Mouse (Mus musculus): ENCODE data around the gene Itgae.

The Itgae gene

DNA sequence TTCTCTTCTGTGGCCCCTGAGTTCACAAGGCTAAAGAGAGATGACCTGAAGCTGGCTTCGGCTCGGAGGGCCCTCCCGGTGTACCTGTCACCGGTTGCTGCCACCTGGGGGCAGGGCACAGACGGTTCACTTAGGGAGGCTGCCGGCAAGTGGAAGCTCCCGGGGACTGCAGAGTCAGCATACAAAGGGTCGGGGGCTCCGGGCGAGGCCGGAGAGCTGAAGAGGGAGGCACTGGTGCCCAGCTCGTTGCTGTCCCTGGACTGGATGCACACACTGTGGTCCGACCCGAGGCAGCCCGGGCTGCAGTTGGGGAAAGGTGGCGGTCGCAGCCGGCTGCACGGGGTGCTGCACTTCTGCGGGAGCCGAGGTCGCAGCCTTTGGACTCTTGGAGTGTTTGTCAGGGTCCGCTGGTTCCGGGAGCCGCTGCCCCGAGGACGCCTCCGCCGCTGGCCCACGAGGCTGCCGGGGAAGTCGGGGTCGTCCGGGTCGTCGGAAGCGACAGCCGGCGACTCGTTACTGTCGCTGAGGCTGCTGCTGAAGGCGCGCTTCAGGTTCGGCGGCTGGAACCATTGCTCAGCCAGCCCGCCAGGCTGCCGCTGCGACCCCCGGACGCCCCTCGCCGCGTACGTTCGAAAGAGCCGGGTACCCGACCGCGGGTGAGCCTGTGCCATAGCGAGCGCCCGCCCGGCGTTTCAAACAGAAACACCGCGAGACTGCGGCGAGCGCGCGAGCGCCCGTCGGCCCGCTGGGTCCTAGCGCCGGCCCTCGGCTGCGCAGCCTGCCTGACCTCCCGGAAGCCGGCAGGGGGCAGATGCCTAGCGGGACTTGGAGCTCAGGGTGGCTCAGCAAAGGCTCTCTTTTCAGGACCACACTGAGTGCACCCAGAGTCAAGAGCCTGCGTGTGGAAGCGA, 47.5 kb downstream of the Itgae start, which contains the start of gene Haspin:
Haspin (minus strand) TSS at position 704 of the 911 bp plus-strand sequence.
- in situ Hi-C loops (cut with MboI; ENCODE audit: unreplicated experiment in 2 of 2) = loop anchor here in 1 of 2 experiments (5.0 to 25.0 kb wide), 2 partner anchors 34 to 1399 kb away; no protein-coding TSS in a partner anchor

DNA sequence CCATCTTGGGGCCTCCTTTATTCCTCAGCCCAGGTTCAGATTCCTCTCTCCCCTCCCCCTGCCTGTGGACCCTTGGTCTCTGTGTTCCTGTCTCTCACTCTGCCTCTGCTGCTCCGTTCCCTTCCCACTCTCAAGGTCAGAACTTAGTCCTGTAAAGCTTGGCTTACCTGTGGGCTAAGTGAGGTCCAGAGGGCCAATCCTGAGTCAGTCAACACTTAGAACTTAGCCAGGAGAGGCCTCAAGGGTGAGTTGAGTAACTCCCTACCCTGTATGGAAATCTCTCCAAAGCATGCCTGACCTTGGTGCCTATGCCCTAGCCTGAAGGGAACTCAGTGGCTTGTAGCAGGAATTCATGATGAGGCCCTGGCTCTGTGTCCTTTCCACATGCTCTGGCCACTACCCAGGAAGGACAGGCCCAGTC, 53.9 kb downstream of the Itgae start:
- in situ Hi-C loops (cut with MboI; ENCODE audit: unreplicated experiment in 2 of 2) = loop anchor here (5.0 to 25.0 kb wide), 3 partner anchors 1228 to 1393 kb away; no protein-coding TSS in a partner anchor

DNA sequence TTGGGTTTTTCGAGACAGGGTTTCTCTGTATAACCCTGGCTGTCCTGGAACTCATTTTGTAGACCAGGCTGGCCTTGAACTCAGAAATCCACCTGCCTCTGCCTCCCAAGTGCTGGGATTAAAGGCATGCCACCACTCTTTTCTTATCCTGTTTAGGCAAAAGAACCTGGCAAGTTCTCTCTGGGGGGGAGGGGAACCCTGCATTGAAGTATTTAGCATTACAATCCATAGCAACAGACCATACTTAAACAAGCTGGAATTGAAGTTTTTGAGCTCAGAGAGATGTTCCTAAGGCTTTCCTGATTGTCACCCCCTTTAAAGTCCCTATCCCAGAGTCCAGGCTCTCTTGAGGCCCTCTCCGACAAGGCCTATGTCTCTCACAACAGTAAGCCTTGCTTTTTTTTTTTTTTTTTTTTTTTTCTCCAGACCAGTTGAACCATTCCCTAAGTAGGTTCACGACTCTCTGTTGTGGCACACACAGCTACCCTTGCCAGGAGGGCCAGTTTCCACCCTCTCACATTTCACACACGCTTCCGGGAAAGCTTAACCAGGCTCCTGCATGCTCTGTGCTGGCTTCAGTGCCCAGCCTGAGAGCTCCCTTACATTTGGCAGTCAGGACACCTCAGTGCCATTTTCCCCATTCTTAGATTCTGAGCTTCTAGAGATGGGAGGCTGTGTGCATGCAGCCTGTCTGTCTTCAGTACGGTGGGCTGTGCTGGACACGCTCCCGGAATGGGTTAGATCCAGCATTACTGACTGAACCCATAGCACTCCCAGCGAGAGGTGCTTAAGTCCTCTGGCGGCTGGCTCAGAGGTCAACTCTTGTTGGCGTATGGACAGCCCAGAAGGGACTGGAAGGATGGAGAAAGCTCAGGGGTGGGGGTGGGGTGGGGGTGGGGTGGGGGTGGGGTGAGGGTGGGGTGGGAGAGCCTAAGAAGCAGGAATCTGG, 55.9 kb downstream of the Itgae start:
- in situ Hi-C loops (cut with MboI; ENCODE audit: unreplicated experiment in 2 of 2) = loop anchor here in 1 of 2 experiments (10.0 to 25.0 kb wide), 2 partner anchors 1229 to 1391 kb away; no protein-coding TSS in a partner anchor

DNA sequence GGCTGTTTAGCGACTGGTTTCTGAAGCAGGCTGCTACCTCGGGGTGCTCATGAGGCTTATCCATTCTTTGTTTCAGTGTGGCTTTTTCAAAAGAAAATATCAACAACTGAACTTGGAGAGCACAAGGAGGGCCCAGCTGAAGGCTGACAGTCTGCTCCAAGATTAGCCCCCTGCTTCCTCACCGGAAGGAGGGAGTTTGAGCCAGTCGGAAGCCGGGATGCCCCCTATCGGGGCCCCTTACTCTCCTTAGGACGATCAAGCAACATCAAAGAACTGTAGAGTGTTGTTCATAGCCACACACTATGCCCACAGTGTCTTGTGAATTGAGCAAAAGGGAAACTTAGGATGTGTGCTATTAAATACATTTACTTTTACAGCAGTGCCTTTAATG, 56.6 kb downstream of the Itgae start:
- in situ Hi-C loops (cut with MboI; ENCODE audit: unreplicated experiment in 2 of 2) = loop anchor here in 1 of 2 experiments (10.0 to 25.0 kb wide), 2 partner anchors 1228 to 1390 kb away; no protein-coding TSS in a partner anchor

DNA sequence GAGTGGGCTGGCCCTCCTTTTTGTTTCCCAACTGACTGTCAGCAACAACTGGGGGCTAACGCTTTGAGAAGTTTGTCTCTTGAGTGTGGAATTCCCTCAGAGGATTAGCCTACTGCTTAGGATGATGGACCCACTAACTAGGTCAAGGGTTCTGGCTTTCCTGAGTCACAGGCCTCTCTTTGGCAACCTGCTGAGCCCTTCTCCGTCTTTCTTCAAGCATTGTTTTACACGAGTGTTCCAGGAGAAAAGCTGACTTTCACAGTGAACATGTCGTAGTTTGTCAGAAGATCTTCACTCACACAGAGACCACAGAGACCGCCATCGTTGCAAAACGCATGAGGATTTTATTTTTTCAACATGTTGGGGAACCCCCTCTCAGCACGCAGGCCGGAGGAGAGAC, 57.8 kb downstream of the Itgae start:
- in situ Hi-C loops (cut with MboI; ENCODE audit: unreplicated experiment in 2 of 2) = loop anchor here in 1 of 2 experiments (10.0 to 25.0 kb wide), 2 partner anchors 1227 to 1389 kb away; no protein-coding TSS in a partner anchor

DNA sequence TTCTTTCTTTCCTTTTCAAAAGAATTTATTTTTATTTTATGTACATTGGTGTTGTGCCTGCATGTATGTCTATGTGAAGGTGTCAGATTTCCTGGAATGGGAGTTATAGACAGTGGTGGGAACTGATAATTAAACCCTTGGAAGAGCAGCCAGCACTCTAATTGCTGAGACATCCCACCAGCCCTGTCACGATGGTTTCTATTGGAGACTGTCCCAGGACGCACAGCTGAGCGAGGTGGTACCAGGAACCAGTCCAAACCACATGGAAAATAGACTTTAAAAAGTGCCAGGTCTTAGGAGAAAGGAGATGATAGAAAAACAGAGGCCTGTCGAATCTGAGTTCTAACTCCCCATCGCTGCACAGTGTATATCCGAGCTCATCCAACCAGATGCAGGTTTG, 64.7 kb downstream of the Itgae start:
- in situ Hi-C loops (cut with MboI; ENCODE audit: unreplicated experiment in 2 of 2) = no loop called here

DNA sequence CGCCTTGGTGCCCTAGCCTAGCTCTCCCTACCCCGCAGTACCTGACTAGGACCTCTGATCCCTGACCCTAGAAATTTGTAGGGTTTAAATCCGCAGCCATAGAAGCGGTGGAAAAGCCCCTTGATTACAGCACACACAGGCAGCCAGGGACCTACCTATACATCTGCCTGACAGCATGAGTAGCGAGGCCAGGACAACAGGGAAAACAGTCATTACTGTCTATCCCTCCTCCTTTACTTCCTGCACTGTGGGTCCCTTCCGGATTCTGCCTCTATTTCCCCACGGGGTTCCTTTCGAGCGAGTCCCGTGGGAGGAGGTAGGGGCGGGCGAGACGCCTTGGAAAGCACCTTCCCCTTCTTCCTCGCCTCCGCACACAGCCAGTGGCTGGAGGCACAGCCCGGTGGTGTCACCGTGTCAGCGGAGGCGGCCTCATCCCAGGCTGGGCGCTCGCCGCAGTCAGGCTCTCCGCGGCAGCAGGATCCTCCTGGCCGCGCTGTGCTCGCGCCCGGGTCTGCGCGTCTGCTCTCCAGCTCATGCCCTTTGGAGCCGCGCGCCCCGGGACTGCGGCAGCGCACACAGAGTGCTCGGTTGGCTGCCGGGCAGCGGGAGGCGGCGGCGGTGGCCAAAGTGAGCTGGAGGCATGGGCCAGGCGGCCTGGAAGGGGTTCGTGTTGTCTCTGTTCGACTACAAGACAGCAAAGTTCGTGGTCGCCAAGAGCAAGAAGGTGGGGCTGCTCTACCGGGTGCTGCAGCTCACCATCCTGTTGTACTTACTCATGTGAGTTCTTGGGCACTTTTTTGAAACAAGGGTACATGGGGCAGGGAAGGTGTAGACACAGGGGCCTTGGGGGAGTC, 69.8 kb downstream of the Itgae start, which contains the start of gene P2rx5:
P2rx5 (plus strand) TSS at position 465 of the 854 bp plus-strand sequence.
- in situ Hi-C loops (cut with MboI; ENCODE audit: unreplicated experiment in 2 of 2) = no loop called here

DNA sequence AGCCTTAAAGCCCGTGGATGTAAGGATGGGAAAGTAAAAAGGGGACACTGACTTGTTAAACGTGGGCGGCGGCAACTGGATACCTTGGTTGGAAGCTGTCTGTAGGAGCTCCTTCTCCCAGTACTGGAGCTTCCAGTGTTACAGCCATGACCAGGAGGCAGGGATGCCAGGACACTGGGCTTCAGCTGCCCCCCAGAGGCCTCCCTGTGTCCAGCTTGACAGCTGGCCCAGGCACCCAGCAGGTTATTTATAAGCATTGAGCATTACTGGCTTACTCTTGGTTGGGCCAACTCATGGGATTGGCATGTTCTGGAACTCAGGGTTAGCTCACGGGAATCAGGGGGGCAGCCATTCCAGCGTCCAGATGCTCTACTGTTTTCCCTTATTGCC, 70.4 kb downstream of the Itgae start:
- in situ Hi-C loops (cut with MboI; ENCODE audit: unreplicated experiment in 2 of 2) = no loop called here

DNA sequence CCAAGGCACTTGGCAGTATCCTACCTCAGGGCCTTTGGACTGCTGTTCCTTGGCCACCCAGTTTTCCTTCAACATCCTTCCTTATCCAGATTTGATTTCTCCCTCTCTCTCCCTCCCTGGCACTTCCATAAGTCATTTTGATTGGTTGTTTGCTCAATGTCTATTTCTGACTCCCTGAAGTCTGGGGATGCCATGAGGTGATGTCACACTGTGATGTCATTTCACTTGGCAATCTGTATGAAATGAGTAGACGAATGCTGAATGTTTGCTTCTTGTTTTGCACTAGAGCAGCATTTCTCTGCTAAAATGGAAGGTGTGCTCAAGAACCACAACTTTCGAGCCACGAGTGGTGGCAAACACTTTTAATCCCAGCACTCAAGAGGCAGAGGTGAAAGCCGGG, 71.2 kb downstream of the Itgae start:
- in situ Hi-C loops (cut with MboI; ENCODE audit: unreplicated experiment in 2 of 2) = no loop called here

DNA sequence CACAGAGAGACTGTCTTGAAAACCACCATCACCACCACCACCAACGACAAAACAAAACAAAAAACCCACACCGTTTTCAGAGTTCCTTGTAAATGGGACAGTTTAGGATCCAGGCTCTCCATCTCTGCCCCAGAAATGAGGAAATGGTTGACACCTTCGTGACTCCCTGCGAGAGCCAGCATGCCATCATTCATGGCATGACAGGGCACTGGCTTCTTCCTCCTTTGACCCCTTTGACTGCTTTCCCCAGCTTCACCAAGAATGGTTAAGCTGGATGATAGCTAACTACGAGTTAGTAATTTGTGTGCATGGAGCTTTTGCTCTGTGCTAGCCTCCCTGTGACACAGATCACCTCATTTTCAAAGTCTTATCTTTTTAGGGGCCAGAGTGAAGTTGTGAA, 71.9 kb downstream of the Itgae start:
- in situ Hi-C loops (cut with MboI; ENCODE audit: unreplicated experiment in 2 of 2) = no loop called here

DNA sequence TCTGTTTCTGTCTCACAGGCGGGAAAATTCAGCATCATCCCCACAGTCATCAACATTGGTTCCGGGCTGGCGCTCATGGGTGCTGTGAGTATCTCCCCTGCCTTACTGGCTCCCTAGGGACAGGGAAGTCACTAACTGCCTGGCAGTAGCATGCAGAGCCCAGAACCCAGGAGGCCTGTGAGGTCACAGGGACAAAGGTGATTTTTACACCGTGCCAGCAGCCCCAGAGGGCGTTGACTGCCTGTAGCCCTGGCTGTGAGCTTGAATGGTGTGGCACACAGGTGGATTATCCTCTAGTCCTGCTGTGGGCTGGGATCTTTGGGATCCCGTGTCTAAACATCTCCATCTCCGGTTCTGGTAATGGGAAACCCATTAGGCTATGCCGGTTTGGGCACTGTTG, 77.7 kb downstream of the Itgae start:
- in situ Hi-C loops (cut with MboI; ENCODE audit: unreplicated experiment in 2 of 2) = no loop called here

DNA sequence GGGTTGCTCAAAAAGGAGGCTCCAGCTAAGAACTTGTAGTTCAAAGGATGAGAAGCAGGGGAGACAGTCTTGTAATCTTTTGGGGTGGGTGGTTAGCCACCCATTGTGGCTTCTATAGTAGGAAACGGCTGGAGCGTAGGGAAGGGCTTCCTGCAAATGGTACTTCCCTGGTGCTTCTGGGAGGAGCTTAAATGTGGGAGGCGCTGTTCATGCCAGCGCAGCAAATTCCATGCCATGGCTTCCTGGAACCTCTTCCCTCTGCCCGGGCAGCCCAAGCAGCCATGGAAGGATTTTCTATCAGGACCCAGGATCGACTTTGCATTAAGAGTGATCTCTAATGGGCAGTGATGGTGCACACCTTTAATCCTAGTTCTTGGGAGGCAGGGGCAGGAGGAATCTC, 78.2 kb downstream of the Itgae start:
- in situ Hi-C loops (cut with MboI; ENCODE audit: unreplicated experiment in 2 of 2) = no loop called here

DNA sequence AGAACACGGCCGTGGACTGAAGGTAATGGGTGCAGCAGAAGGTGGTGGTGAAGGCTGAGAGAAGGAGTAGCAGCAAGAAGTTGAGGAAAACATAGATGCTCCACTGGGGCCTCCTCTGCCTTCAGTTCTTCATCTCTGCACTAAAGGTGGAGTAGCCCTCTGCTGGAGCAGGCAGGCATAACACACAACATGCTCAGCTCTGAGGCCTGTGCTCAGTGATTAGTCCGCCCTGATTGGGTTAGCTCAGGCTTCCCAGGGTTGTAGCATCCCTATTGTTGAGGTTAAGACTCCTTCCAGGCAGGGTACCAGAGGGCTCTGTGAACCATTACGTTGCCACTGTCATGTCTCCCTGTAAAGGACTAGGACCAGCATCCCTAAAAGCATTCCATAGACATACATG, 78.8 kb downstream of the Itgae start:
- in situ Hi-C loops (cut with MboI; ENCODE audit: unreplicated experiment in 2 of 2) = no loop called here

DNA sequence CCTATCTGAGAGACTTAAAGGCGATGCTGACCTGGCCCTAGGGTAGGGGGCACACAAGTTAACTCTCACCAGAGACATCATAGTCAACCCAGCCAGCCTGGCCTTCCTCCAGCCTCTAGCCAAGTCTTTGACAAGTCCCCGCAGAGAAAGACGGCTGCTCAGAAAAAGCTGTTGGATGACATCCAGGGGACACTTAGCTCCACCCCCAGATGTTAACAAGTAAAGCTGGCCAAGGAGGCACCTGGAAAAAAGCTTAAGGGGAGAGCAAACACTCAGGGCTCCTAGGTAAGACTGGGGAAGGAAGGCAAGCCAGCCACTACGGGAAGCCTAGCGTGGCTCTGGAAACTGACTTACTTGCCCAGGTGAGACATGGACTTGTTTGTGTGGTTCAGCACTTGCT, 81.8 kb downstream of the Itgae start:
- in situ Hi-C loops (cut with MboI; ENCODE audit: unreplicated experiment in 2 of 2) = loop anchor here in 1 of 2 experiments (5.0 kb wide), 1 partner anchor 35 kb away; the partner anchor contains the start of gene Haspin

DNA sequence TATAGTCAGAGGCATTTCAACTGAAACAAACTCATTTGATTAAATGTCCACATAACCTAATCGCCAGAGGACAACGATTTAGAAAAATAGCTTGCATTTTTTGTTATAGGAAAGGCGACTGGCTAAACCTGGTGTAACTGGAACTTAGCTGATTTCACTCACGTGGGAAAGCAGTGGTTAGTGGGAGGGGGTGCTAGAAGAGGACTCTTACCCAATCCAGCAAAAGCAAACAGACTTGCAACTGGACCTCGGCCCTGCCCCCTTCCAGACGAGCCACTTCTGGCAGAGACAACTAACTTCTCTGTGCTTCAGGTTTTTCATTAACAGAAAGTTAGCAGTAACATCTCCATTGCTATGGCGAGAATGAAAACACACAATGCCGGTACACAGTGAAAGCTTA, 85.2 kb downstream of the Itgae start:
- in situ Hi-C loops (cut with MboI; ENCODE audit: unreplicated experiment in 2 of 2) = loop anchor here in 1 of 2 experiments (25.0 kb wide), 1 partner anchor 1662 kb away; the partner anchor contains the start of gene Mnt

DNA sequence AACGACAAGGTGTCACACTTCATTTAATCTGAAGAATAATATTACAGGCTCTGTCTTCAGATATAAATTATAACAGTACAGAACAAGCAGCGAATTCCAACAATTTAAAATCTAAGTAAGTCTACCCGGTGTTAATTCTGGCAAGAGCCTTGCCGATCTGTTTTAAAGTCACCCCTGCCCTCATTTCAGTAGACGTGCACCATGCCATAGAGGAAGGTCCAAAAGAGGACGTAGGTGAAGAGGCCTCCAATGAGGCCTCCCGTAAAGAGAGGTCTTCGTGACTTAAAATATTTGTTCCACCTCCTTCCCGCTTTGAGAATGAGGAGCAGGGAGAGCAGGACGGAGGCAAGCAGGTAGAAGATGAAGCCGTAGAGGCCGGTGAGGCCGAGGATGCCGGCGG, 85.8 kb downstream of the Itgae start:
- in situ Hi-C loops (cut with MboI; ENCODE audit: unreplicated experiment in 2 of 2) = loop anchor here in 1 of 2 experiments (25.0 kb wide), 1 partner anchor 1661 kb away; the partner anchor contains the start of gene Mnt

DNA sequence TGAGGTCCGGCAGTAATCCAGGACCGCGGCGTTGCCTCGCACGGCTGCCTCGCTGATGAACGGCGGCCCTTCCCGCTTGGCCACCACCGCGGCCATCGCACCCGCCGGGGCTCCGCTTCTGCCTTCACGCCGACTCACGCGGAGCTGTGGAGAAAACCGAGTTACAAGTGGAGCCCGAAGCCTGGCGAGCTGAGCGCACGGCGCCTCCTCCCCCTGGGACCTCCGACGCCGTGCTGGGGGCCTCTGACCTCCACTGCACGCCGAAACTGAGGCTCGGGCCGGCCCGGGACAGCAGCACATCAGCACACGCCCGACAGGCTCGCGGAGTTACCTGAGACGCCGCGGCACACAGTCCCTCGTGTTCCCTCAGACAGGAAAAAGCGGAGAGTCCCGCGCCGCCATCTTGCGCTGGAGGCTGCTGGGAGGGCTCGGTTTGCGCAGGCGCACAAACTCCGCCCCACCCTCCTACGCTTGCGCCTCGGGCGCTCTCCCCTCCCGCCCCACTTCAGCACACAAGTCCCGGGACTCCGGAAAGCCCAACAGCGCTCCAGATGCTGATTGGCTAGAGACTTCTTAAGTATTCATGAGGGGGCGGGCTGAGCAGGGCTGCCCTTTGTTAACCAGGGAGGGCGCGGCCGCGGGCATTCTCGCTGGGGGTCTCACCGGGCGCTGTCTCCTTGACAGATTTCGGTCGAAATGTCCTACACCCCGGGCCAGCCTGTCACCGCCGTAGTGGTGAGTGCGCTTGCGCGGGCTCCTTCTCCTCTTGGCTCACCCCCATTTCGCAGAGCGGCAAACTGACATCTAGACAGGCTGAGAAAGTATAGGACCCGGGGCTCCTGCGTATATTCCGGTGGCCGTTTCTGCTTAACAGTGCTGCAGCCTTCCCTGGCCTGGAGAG, 86.5 kb downstream of the Itgae start, which contains the start of the genes Emc6 and Tax1bp3:
Emc6 (minus strand) TSS at position 430 of the 901 bp plus-strand sequence.
Tax1bp3 (plus strand) TSS at position 476 of the 901 bp plus-strand sequence.
- in situ Hi-C loops (cut with MboI; ENCODE audit: unreplicated experiment in 2 of 2) = loop anchor here in 1 of 2 experiments (25.0 kb wide), 1 partner anchor 1660 kb away; the partner anchor contains the start of gene Mnt

DNA sequence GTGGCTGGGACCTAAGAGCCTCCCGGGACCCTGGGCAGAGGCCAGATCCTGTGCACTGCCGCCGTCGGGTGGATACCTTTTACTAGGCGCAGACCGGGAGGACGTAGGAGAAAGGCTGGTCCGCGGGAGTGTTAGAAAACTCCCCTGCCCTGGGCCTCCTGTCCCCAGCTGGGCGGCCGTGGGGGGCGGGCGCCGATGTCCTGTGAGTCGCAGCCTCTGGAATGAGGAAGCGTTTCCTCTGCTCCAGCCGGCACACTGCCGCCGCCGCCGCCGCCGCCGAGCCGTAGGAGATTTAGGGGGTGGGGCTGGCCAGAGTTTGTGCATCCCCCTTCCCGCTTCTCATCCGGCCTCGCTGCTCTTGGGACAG, 87.1 kb downstream of the Itgae start:
- in situ Hi-C loops (cut with MboI; ENCODE audit: unreplicated experiment in 2 of 2) = loop anchor here in 1 of 2 experiments (25.0 kb wide), 1 partner anchor 1660 kb away; the partner anchor contains the start of gene Mnt

Measured in v-Abl transformed pro-B cells (cell line).